Mouse (Mus musculus) urinary bladder, postnatal 0 days (tissue): ENCODE data around the gene Lefty2. TPM values are rescaled to one million over a fixed set of nuclear protein-coding genes. Genes with fewer than 3 reads are reported as not detected.

Experiments used
- polyA plus RNA-seq: library from polyadenylated mRNA; unstranded; fragments of >200 nt; fragmentation: Nextera tagmentation; extraction: Ambion mirVana; gene quantifications from 2 replicates; pipeline ENCODE4 v1.2.1, GENCODE M21; 2015

Lefty2 gene
- 0.22 and 0.23 TPM in 2 replicates for polyA plus RNA-seq

DNA sequence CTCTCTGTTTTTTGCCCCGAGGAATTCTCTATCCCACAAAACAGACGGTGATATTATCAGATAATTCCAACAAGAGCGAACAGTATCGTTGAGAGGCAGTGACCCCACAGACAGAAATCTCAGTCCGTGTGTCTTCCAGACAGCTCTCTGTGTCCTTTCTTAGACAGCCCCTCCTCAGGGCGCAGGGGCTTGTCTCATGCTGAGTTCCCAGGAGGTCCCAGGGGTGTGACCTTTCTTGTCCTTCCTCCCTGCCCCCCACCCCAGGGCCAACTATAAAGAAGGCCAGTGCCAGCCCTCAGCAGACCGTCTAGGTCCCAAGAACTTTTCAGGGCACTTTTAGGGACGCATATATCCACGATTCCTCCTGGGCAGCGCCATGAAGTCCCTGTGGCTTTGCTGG is at the start of gene Lefty2:
Gene Lefty2 (plus strand): TSS at position 301 of the 400 bp plus-strand sequence.

DNA sequence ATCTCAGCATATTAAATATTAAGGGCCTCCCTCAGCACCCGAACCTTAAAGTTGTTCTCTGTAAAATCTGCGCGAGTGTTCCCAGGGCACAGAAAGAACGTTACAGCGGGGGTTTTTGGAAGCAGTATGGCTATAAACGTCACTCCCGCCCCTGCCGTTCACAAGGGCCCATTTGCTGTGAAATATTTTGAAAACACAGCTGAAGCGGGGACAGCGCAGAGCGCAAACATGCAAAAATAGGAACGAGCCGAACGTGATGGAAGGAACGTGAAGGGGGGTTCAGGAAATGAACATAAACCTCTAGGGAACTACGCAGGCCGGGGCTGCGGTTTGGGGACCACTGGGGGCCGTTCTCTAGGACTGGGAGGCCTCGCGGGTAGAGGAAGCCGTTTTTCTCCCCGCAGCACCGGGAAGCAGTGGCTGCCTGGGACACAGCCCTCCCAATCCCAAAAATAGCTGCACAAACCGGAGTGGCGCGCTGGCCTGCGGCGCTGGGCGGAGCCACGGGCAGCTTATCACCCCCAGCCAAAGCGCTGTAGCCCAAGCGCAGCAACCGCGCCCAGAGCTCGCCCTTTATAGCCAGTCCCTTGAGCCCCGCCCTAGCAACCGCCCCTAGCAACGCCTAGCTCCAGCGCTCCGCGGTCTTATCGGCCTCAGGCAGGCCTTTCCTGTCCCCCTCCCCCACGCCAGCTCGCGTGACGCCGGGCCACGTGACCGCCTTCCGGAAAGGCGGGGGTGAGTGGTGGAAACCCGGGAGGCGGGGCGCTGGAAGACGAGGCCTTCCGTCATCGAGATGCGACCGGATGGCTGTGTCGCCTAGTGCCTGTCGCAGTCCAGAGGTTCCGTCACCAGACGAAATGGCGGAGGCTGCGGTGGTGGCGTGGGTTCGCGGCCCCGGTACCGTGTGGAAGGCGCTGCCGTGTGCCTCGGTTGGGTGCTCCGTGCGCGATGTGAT is 42.3 kb upstream of the Lefty2 start, which contains the start of gene Sde2:
Gene Sde2 (plus strand): TSS at position 812 of the 955 bp plus-strand sequence.

DNA sequence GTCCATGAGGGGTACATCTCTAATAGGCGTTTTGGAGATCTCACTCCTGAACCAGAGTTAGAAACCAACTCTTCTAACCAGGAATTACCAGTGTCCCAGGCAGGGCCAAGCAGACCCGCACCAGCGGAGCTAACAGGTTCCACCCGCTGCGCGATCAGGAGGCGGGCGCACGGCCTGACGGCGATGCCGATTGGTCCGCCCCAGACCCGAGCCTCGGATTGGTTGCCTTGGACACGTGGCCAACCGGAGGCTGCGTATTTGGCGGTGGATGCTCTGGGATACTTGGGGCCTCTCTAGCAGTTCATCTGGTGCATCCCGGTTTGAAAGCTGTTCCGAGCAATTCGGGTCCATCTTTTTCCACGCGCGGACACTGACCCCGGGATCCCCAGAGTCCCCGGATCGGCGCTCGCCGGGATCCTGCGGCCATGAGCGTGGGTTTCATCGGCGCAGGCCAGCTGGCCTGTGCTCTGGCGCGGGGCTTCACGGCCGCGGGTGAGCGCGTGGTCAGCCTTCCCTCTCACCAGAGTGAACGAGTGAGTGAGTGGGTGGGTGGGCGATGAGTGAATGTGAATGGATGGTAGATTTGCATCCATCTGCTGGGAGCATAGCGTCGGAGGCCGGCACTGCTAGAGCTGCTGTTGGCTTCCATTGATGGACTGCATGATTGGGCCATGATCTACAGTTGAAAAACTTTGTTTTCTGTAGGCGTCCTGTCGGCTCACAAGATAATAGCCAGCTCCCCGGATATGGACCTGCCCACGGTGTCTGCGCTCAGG is 11.3 kb downstream of the Lefty2 start, which contains the start of gene Pycr2:
Gene Pycr2 (plus strand): TSS at position 255 of the 776 bp plus-strand sequence.

DNA sequence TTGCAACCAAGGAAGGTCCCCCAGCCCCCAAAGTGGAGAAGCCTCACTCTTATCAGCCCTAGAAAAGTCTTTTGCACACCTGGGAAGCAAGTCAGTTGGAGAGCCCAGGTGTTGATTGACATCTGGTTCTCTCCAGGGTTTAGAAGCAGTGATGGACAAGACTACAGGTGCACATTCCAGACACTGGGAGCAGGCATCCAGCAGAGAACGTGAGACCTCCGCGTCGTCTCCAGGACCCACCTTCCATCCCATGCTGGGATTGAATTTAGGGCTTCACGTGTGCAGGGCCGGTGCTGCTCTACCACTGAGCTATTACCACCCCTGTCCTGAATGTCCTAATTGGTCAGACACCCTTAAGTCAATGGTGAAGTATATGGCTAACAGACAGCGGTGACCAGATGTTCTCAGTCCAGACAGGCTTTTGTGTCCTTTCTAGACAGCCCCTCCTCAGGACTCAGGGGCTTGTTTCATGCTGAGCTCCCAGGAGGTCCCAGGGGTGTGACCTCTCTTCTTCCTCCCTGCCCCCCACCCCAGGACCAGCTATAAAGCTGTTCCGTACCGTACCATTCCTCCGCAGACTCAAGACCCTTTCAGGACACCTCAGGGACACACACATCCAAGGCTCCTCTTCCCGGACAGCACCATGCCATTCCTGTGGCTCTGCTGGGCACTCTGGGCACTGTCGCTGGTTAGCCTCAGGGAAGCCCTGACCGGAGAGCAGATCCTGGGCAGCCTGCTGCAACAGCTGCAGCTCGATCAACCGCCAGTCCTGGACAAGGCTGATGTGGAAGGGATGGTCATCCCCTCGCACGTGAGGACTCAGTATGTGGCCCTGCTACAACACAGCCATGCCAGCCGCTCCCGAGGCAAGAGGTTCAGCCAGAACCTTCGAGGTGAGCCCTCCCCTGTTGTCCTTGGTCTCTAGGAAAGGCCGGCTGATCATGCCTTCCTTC is 41.8 kb downstream of the Lefty2 start, which contains the start of gene Lefty1:
Gene Lefty1 (plus strand): TSS at position 556 of the 953 bp plus-strand sequence.

DNA sequence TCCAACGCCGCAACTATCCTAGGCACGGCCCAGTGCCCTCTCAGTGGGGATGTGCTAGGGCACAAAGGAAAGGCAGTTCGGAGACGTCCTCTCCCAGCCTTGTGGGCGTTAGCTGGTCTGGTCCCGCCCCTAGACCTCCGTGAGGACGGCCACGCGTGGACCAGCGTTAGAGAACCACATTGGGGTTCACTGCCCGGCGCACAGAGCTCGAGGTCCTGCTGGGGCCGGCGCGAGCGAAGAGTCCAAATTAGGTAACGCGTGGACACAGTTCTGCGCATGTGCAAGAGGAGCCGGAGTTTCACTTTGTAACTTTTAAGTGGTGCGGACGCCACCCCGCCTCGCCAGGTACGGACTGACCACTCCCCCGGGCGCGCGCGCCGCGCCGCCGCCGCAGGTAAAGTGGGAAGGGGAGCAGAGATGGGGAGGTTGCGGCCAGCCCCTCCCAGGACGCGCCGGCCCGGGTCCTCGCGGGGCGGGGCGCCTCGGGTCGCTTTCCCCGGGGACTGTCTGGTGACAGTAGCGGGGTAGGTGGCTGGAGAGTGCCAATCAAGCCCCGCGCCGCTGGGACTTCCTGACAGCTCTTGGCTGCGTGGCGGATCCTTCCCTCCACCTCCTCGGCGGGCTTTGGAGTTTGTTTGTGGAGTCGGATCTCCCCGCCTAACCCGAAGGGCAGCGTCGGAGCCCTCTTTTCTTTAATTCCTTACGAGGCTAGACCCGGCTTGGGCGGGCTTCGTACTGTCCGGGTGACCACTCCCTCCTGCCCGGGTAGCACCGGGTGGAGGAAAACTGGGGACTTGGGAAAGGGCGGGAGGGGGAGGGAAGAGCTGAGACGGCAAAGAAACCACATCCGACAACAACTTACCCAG is 49.5 kb downstream of the Lefty2 start, which contains the start of gene Tmem63a:
Gene Tmem63a (plus strand): TSS at position 179 of the 866 bp plus-strand sequence.

Other genes starting within 250 kb of the Lefty2 start
- 0.11 TPM in 1 of 2 replicates, not detected in the other for gene Mixl1, start 196.1 kb upstream of the Lefty2 start, polyA plus RNA-seq
- 20.0 and 23.1 TPM in 2 replicates for gene Acbd3, start 167.1 kb upstream of the Lefty2 start, polyA plus RNA-seq
- 1,358 and 1,510 TPM in 2 replicates for gene H3f3a, start 79.2 kb upstream of the Lefty2 start, polyA plus RNA-seq
- gene Sde2, start 42.0 kb upstream of the Lefty2 start, polyA plus RNA-seq, result 18.6 and 19.4 TPM in 2 replicates
- gene Pycr2, start 11.2 kb downstream of the Lefty2 start, polyA plus RNA-seq, result 49.6 and 51.7 TPM in 2 replicates
- gene Lefty1, start 41.9 kb downstream of the Lefty2 start, polyA plus RNA-seq, result 5.5 and 7.8 TPM in 2 replicates
- 29.7 and 31.1 TPM in 2 replicates for gene Tmem63a, start 49.2 kb downstream of the Lefty2 start, polyA plus RNA-seq
- 15.2 and 17.4 TPM in 2 replicates for gene Ephx1, start 127.8 kb downstream of the Lefty2 start, polyA plus RNA-seq
- gene 9130409I23Rik, start 158.1 kb downstream of the Lefty2 start, polyA plus RNA-seq, result 0.30 and 0.37 TPM in 2 replicates